Mouse (Mus musculus) stomach, embryonic 14.5 days (tissue): Measurements from ENCODE around the gene Sv2c. TPM values are rescaled to one million over a fixed set of nuclear protein-coding genes. Genes with fewer than 3 reads are reported as not detected.

Experiments
- ATAC-seq: fragments of 200-750 bp; cut with Nextera tagmentation; 2 replicates; pipeline ENCODE4 v1.8.0; 2017; ENCODE audit warnings: low read depth, moderate TSS enrichment; ENCODE audit not compliant: insufficient number of reproducible peaks, insufficient read depth, low FRiP score
- H3K27ac ChIP-seq: fragments of 300-500 bp; sonication (generic); 2 replicates; pipeline ENCODE4 v1.5.1; 2014; ENCODE audit warnings: mild to moderate bottlenecking, low read length, moderate library complexity, mixed read lengths
- H3K27me3 ChIP-seq: fragments of 300-500 bp; sonication (generic); 2 replicates; pipeline ENCODE4 v1.6.1; 2014; ENCODE audit warnings: low read length, control low read depth, mixed read lengths; ENCODE audit not compliant: control insufficient read depth, insufficient read depth
- H3K36me3 ChIP-seq: fragments of 300-500 bp; sonication (generic); 2 replicates; pipeline ENCODE4 v1.6.1; 2014; ENCODE audit warnings: mild to moderate bottlenecking, control low read depth, low read length, moderate library complexity, mixed read lengths; ENCODE audit not compliant: control insufficient read depth, insufficient read depth
- H3K4me1 ChIP-seq: fragments of 300-500 bp; sonication (generic); 2 replicates; pipeline ENCODE4 v1.6.1; 2014; ENCODE audit warnings: low read length, control low read depth, mixed read lengths; ENCODE audit not compliant: control insufficient read depth, insufficient read depth
- H3K4me2 ChIP-seq: fragments of 300-500 bp; sonication (generic); replicated peaks from 2 replicates; pipeline ENCODE4 v1.6.1; 2014; ENCODE audit warnings: low read depth, low read length, control low read depth
- H3K4me3 ChIP-seq: fragments of 300-500 bp; sonication (generic); 2 replicates; pipeline ENCODE4 v1.5.1; 2014; ENCODE audit warnings: low read depth, low read length, control low read depth
- H3K9ac ChIP-seq: fragments of 300-500 bp; sonication (generic); replicated peaks from 2 replicates; pipeline ENCODE4 v1.6.1; 2014; ENCODE audit warnings: low read depth, mild to moderate bottlenecking, control low read depth, low read length, moderate library complexity, mixed read lengths
- H3K9me3 ChIP-seq: fragments of 300-500 bp; sonication (generic); 2 replicates; pipeline ENCODE4 v1.6.1; 2016; ENCODE audit warnings: low read depth, low read length, control low read depth; ENCODE audit not compliant: control insufficient read depth
- WGBS: fragments of 180-500 bp; shearing (Covaris S2); extraction: QIAGEN DNeasy Blood & Tissue Kit; methylation state at CpG from one replicate; pipeline ENCODE4 v1.1.7; 2014; 5-methylcytosine and 5-hydroxymethylcytosine counted together
- polyA plus RNA-seq: library from polyadenylated mRNA; unstranded; fragments of >200 nt; fragmentation: Nextera tagmentation; extraction: Ambion mirVana; gene quantifications from 2 replicates; pipeline ENCODE4 v1.2.1, GENCODE M21; 2014

Sv2c gene
- polyA plus RNA-seq, 1 experiment from 2014 or later, result 2.7 TPM

GRCm38 (mm10) chr13:96039536-96039935 is 92.8 kb downstream of the Sv2c start:
- Histone ChIP-seq H3K4me1 (no peaks in the 10 kb centered on the region), H3K27me3 (no peaks in the 10 kb centered on the region), H3K27ac (no peak overlapping the region), H3K9me3 (no peaks in the 10 kb centered on the region), H3K9ac (no peak overlapping the region), H3K36me3 (no peaks in the 10 kb centered on the region), H3K4me2 (no peak overlapping the region), H3K4me3 (no peak overlapping the region)
- no peak for ATAC-seq
- WGBS, result 71% methylated on average over 1 of the region's 1 CpGs

- Histone ChIP-seq H3K9me3 (no peaks in the 10 kb centered on the region), H3K4me1 (no peaks in the 10 kb centered on the region), H3K27me3 (no peaks in the 10 kb centered on the region), H3K4me3 (no peak overlapping the region), H3K27ac (no peak overlapping the region), H3K4me2 (no peak overlapping the region), H3K36me3 (no peaks in the 10 kb centered on the region), H3K9ac (no peak overlapping the region)
- ATAC-seq, result no peak
- WGBS, result 59% methylated on average over 19 of the region's 19 CpGs
Observed at GRCm38 (mm10) chr13:96030368-96031223, 101.8 kb downstream of the Sv2c start.

GRCm38 (mm10) chr13:96023858-96024257 is 108.5 kb downstream of the Sv2c start:
- 81% methylated on average over 11 of the region's 11 CpGs for WGBS

GRCm38 (mm10) chr13:96015516-96015915 is 116.9 kb downstream of the Sv2c start:
- H3K27me3 ChIP-seq, result no peaks in the 10 kb centered on the region
- no peaks in the 10 kb centered on the region for H3K9me3 ChIP-seq
- no peak overlapping the region for H3K27ac ChIP-seq
- no peak overlapping the region for H3K9ac ChIP-seq
- H3K4me2 ChIP-seq, result no peak overlapping the region
- no peak overlapping the region for H3K4me3 ChIP-seq
- 95% methylated on average over 3 of the region's 3 CpGs for WGBS
- H3K36me3 ChIP-seq, result no peaks in the 10 kb centered on the region
- no peaks in the 10 kb centered on the region for H3K4me1 ChIP-seq
- no peak for ATAC-seq

More at GRCm38 (mm10) chr13:96023858-96024257, 108.5 kb downstream of the Sv2c start:
- ATAC-seq, result no peak
- Histone ChIP-seq H3K27me3 (no peaks in the 10 kb centered on the region), H3K4me3 (no peak overlapping the region), H3K4me1 (no peaks in the 10 kb centered on the region), H3K27ac (no peak overlapping the region), H3K9me3 (no peaks in the 10 kb centered on the region), H3K4me2 (no peak overlapping the region), H3K36me3 (no peaks in the 10 kb centered on the region), H3K9ac (no peak overlapping the region)

- peak overlapping the region; percentile 7; the same call in 1 of the 2 replicates for H3K4me2 ChIP-seq
- H3K9ac ChIP-seq, result no peak overlapping the region
- no peaks in the 10 kb centered on the region for H3K36me3 ChIP-seq
- WGBS, result 21% methylated on average over 11 of the region's 11 CpGs
- no peak overlapping the region for H3K27ac ChIP-seq
- peak; percentile 61; the same call in 1 of the 2 replicates for ATAC-seq
- no peaks in the 10 kb centered on the region for H3K27me3 ChIP-seq
- H3K4me1 ChIP-seq, result no peaks in the 10 kb centered on the region
- no peaks in the 10 kb centered on the region for H3K9me3 ChIP-seq
- no peak overlapping the region for H3K4me3 ChIP-seq
Observed at GRCm38 (mm10) chr13:96010861-96011511, 121.4 kb downstream of the Sv2c start.

- no peak overlapping the region for H3K9ac ChIP-seq
- no peak for ATAC-seq
- H3K4me1 ChIP-seq, result no peaks in the 10 kb centered on the region
- H3K9me3 ChIP-seq, result no peaks in the 10 kb centered on the region
- 39% methylated on average over 9 of the region's 9 CpGs for WGBS
- H3K27ac ChIP-seq, result no peak overlapping the region
- H3K4me3 ChIP-seq, result no peak overlapping the region
- no peaks in the 10 kb centered on the region for H3K27me3 ChIP-seq
- no peaks in the 10 kb centered on the region for H3K36me3 ChIP-seq
- H3K4me2 ChIP-seq, result no peak overlapping the region
Observed at GRCm38 (mm10) chr13:96008975-96009374, 123.4 kb downstream of the Sv2c start.

- Histone ChIP-seq H3K4me1 (no peaks in the 10 kb centered on the region), H3K27ac (no peak overlapping the region), H3K4me3 (no peak overlapping the region), H3K9ac (no peak overlapping the region), H3K9me3 (no peaks in the 10 kb centered on the region), H3K4me2 (no peak overlapping the region), H3K36me3 (no peaks in the 10 kb centered on the region), H3K27me3 (no peaks in the 10 kb centered on the region)
- 58% methylated on average over 3 of the region's 3 CpGs for WGBS
- ATAC-seq, result no peak
Observed at GRCm38 (mm10) chr13:96008154-96008553, 124.2 kb downstream of the Sv2c start.

- no peaks in the 10 kb centered on the region for H3K36me3 ChIP-seq
- ATAC-seq, result no peak
- no peak overlapping the region for H3K4me2 ChIP-seq
- H3K27ac ChIP-seq, result no peak overlapping the region
- H3K4me3 ChIP-seq, result no peak overlapping the region
- no peak overlapping the region for H3K9ac ChIP-seq
- no peaks in the 10 kb centered on the region for H3K27me3 ChIP-seq
- no peaks in the 10 kb centered on the region for H3K4me1 ChIP-seq
- H3K9me3 ChIP-seq, result no peaks in the 10 kb centered on the region
- WGBS, result 79% methylated on average over 3 of the region's 3 CpGs
Observed at GRCm38 (mm10) chr13:96003539-96003938, 128.8 kb downstream of the Sv2c start.
